Mouse (Mus musculus) ES-Bruce4 (cell line): ENCODE measurements around the gene Rsph3a.
A peak's percentile ranks its signal among the peaks of the same experiment; 100 is the strongest.

Source experiments
- CTCF ChIP-seq: IDR thresholded peaks from one replicate; pipeline ENCODE4 v1.8.1; 2011; ENCODE audit warnings: low read depth, low read length
- EP300 ChIP-seq: IDR thresholded peaks from 2 replicates; pipeline ENCODE4 v1.6.1; 2011; ENCODE audit warnings: low read depth, low read length; ENCODE audit not compliant: insufficient read depth
- POLR2A ChIP-seq: IDR thresholded peaks from one replicate; pipeline ENCODE4 v1.8.1; 2011; ENCODE audit warnings: low read length; ENCODE audit not compliant: insufficient read depth

- TF ChIP-seq CTCF (peak; percentile 18), POLR2A (no peak), EP300 (no peak)
Measured at GRCm38 (mm10) chr17:7939640-7940039, 5.8 kb upstream of the Rsph3a start.
